Mouse (Mus musculus) testis, adult 2 months (tissue): ENCODE data around the gene Acoxl. TPM values are rescaled to one million over a fixed set of nuclear protein-coding genes. Genes with fewer than 3 reads are reported as not detected.

Experiments
- H3K27ac ChIP-seq: fragments of 200-500 bp; 2 replicates; pipeline ENCODE4 v1.5.1; 2012; ENCODE audit warnings: low read depth, low read length; ENCODE audit not compliant: control insufficient read depth, insufficient read depth
- H3K27me3 ChIP-seq: fragments of 200-500 bp; 2 replicates; pipeline ENCODE4 v1.6.1; 2012; ENCODE audit warnings: mild to moderate bottlenecking, low read length, moderate library complexity; ENCODE audit not compliant: control insufficient read depth, insufficient read depth
- H3K36me3 ChIP-seq: fragments of 200-500 bp; 2 replicates; pipeline ENCODE4 v1.6.1; 2012; ENCODE audit warnings: mild to moderate bottlenecking, low read length; ENCODE audit not compliant: control insufficient read depth, insufficient read depth
- H3K4me1 ChIP-seq: fragments of 200-500 bp; 2 replicates; pipeline ENCODE4 v1.6.1; 2012; ENCODE audit warnings: low read length; ENCODE audit not compliant: control insufficient read depth, insufficient read depth
- H3K4me3 ChIP-seq: fragments of 200-500 bp; 2 replicates; pipeline ENCODE4 v1.5.1; 2012; ENCODE audit warnings: low read depth, mild to moderate bottlenecking, low read length, moderate library complexity, mixed read lengths; ENCODE audit not compliant: control insufficient read depth
- CTCF ChIP-seq: fragments of 200-500 bp; IDR thresholded peaks from 2 replicates; pipeline ENCODE4 v1.5.1; 2012; ENCODE audit warnings: low read depth, mild to moderate bottlenecking, inconsistent platforms, low read length, moderate library complexity; ENCODE audit not compliant: control insufficient read depth, insufficient read depth, insufficient replicate concordance
- POLR2A ChIP-seq: fragments of 200-500 bp; IDR thresholded peaks from 2 replicates; pipeline ENCODE4 v1.6.1; 2012; ENCODE audit warnings: low read depth, mild to moderate bottlenecking, inconsistent platforms, low read length, moderate library complexity; ENCODE audit not compliant: control insufficient read depth
- polyA plus RNA-seq: library from polyadenylated mRNA; depleted of rRNA; stranded (reverse); fragments of >200 nt; gene quantifications from 2 replicates; pipeline ENCODE4 v1.2.3, GENCODE M21; 2012

Gene Acoxl
- polyA plus RNA-seq, 1 experiment: 0.07 TPM

DNA sequence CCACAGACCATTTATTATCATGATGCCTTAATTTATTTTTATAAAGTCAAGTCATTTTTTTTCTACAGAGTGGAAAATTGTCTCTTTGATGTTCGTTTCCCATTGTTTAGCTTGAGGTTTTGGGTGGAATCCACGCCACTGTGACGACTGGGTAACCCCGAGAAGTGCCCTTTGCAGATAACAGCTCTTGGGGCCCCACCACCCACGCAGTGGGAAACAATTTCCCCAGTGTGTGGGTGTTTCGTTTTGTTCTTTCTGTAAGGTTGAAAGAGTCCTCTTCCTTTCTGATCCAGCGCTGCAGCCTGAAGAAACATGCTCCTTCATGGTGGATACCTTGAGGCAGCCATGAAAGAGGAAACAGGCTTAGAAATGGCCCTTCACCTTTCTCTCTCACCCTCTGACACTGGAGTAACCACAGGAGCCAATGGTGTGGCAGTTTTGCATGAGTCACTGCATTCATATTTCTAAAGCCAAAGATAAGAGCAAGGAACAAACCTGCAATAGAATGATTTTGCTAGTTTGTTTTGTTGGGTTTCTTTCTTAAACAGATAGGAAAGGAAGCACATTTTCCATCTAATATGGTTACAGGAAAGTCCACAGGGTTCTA, 78.2 kb downstream of the Acoxl start:
- Histone ChIP-seq H3K36me3 (no peaks in the 10 kb centered on the region), H3K27ac (no peak overlapping the region), H3K4me3 (no peak overlapping the region), H3K4me1 (peaks cover 2% of the 10 kb centered on the region; the same call in 1 of the 2 replicates), H3K27me3 (no peaks in the 10 kb centered on the region)
- TF ChIP-seq POLR2A: no peak
- TF ChIP-seq CTCF: no peak

DNA sequence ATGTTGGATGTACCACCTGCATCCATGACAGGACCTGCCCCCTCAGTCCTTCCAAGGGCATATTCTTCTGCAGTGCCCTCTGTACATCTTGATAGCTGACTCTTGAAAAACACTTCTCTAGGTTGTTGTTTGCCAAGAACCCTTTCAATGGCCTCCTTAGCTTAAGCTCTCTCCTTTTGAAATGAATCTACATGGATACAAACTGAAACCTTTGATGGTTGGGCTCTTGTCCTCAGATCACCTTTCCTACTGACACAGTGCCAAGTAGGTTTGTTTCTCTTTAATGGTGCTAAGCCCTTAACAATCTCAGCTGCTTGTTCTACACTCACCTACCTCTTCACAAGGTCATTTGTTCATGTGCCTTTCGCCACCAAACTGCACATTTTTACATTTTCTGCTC, 81.1 kb downstream of the Acoxl start:
- H3K4me1 ChIP-seq: peaks cover 9% of the 10 kb centered on the region

DNA sequence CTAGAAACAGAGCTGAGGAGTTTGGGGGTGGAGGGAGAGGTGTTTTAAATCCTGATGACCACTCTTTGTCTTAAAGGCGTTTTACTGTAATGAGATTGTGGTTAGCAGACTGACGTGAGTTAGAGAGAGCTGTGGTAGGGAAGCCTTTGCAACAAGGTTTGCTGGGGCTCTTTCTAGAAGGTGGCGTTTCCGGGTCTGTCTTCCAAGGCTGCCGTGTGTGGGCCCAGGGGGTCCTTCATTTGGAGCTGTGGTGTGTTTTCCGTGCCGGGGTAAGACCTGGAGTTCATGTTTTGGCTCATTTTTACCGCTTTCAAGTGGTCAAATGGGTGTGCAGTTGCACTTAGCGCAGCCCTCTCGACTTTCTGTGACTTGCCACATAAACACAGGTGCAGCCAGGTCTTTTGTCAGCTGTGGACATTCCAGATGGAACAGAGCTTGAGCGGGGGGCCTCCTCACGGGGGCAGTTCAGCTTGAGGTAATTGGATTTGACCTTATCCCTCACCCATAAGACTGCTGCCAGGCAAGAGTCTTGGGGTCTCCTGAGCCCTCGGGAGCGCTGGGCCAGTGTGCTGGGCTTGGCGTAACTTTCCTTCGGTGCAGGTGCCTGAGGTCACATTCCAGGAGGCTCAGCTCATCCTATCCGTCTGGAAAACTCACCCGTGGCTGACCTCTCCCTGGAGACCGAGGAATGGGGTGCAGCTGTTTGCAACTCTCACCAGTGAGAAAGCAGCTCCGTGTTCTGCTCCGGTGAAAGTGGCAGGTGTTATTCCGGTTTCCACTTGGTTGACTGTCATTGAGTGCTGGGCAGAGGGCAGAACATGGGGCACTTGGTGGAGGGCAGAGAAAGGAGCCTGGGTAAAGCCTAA, 83.6 kb downstream of the Acoxl start:
- Histone ChIP-seq H3K4me3 (peak overlapping the region; percentile 23), H3K36me3 (no peaks in the 10 kb centered on the region), H3K27ac (no peak overlapping the region), H3K27me3 (no peaks in the 10 kb centered on the region), H3K4me1 (peaks cover 9% of the 10 kb centered on the region)
- TF ChIP-seq CTCF (no peak), POLR2A (no peak)

More for the DNA sequence above, 81.1 kb downstream of the Acoxl start:
- Histone ChIP-seq H3K27ac (no peak overlapping the region), H3K36me3 (no peaks in the 10 kb centered on the region), H3K27me3 (no peaks in the 10 kb centered on the region), H3K4me3 (no peak overlapping the region)
- TF ChIP-seq POLR2A: no peak
- TF ChIP-seq CTCF: no peak

DNA sequence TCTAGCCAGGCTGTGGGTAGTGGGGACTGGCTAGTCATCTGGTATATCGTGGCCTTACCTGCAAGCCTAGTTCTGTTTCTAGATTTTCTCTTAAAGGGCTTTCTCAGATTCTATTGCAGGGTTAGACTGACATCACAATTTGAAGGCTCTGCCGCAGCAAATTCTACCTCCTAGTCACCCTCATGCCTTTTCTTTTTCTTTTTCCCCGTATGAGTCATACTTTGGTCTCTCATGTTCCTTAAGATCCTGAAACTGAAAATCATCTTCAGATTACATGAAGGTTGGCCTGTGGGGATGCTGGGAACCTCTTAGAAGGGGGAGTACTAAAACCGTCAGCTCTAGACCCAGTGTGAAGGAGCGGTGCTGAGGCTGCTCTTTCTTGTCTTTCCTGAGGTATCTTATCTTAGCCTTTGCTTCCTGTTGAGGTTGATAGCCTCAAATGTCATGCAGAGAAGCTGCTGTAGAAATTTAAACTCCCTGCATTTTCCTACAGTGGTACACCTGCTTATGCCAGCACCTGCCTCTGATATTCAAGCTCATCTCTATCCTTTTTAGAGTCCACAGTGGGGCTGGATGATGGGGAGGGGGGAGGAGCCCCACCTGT, 84.5 kb downstream of the Acoxl start:
- H3K4me1 ChIP-seq: peaks cover 9% of the 10 kb centered on the region
- H3K36me3 ChIP-seq: no peaks in the 10 kb centered on the region
- no peak overlapping the region for H3K4me3 ChIP-seq
- no peak for TF ChIP-seq POLR2A
- no peak for TF ChIP-seq CTCF
- no peak overlapping the region for H3K27ac ChIP-seq
- H3K27me3 ChIP-seq: no peaks in the 10 kb centered on the region

DNA sequence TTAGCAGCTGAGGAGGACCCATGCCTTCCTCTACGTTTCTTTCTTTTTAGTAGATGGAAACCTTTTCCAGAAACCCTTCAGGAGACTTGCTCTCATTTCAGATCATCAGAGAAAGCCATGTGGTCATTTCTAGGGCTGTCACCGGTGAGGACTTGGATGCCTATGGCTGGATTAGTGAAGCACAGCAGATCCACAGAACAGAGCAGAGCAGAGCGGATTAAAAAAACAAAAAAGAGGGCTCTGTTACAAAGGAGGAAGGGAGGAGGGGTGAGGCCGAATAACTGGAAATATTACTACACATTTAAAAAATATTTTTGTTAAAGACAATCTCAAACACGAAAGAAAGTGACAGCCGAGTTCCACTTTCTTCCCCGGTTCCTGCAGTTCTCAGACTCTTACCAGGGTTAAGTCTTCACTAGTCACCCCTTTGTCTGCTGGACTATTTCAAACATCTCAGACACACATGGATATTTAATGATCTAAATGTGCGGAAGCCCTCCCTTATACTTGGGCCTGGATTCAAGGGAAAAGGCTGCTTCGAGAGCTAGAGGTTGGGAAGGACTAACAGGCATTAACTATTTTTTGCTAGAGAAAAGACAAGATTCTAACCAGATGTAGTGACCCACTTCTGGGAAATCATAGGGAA, 88.1 kb downstream of the Acoxl start:
- peaks cover 12% of the 10 kb centered on the region for H3K4me1 ChIP-seq
- no peak overlapping the region for H3K4me3 ChIP-seq
- H3K27me3 ChIP-seq: no peaks in the 10 kb centered on the region
- no peak overlapping the region for H3K27ac ChIP-seq
- H3K36me3 ChIP-seq: no peaks in the 10 kb centered on the region
- no peak for TF ChIP-seq CTCF
- TF ChIP-seq POLR2A: no peak

DNA sequence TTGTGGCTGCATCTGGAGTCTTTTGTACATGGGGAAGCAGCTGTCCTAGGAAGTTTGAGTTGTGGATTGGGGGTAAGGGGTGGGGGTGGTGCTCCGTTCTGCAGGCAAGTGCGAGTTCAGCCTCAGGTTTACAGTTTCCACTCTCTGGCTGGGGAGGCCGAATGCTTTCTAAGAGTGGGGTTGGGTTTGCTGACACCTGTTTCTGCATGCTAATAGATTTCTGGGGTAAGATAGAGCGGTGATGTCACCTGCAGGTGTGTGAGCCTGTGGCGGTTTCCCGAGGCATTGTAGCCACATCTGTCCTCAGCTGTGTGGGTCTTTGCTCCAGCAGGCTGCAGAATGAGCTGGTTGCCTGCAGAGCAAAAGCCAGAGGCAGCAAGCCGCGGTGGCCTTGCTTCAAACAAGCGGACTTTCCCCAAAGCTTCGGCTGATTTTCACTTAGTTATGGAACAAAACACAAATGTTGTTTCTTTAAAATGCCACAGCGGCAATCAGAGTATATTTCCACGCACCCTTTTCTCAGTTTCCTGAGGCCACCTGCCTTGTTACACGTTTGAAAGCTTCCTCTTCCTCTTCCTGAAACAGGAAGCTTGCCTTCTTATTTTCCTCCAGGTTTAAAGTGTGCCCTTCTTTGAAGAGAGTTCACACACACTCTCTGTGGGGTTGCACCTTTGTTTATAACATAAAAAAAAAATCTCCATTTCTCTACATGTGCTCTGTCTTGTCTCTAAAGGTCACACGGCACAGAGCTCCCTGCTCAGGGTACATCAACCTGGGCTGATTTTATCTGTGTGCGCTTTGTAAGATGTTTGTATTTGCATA, 89.0 kb downstream of the Acoxl start:
- H3K4me3 ChIP-seq: no peak overlapping the region
- no peaks in the 10 kb centered on the region for H3K36me3 ChIP-seq
- H3K4me1 ChIP-seq: peaks cover 5% of the 10 kb centered on the region; the same call in 1 of the 2 replicates
- H3K27ac ChIP-seq: no peak overlapping the region
- TF ChIP-seq POLR2A (no peak), CTCF (no peak)
- no peaks in the 10 kb centered on the region for H3K27me3 ChIP-seq

DNA sequence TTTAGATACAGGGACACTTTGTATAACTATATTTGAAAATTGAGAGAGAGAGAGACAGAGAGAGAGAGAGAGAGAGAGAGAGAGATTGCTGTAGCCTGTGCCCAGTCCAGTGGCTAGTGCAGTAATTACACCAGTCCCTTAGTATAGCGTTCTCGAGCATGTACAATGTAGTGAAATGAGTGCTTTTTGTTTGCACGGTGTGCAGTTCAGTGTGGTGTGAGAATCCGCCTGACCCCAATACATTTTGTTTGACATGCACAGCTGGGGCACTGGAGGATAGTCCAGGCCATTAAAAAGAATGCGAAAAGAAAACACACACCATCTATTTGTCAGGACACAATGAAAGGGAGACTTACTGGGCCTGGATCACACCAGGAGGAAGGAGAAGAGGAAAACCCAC, 89.6 kb downstream of the Acoxl start:
- Histone ChIP-seq H3K36me3 (no peaks in the 10 kb centered on the region), H3K27ac (no peak overlapping the region), H3K27me3 (no peaks in the 10 kb centered on the region), H3K4me1 (peaks cover 4% of the 10 kb centered on the region; the same call in 1 of the 2 replicates), H3K4me3 (no peak overlapping the region)
- TF ChIP-seq POLR2A: no peak
- no peak for TF ChIP-seq CTCF
